Mouse (Mus musculus) intestine, postnatal 0 days (tissue): Measurements from ENCODE around the gene Cbr2. TPM values are rescaled to one million over a fixed set of nuclear protein-coding genes. Genes with fewer than 3 reads are reported as not detected.
A peak's percentile ranks its signal among the peaks of the same experiment; 100 is the strongest.

Experiments
- ATAC-seq: fragments of 200-750 bp; cut with Nextera tagmentation; 2 replicates; pipeline ENCODE4 v1.8.0; 2017; ENCODE audit warnings: mild to moderate bottlenecking, moderate TSS enrichment, moderate library complexity
- H3K27ac ChIP-seq: fragments of 300-500 bp; sonication (generic); 2 replicates; pipeline ENCODE4 v1.5.1; 2014; ENCODE audit warnings: mild to moderate bottlenecking, low read depth, low read length, moderate library complexity
- H3K27me3 ChIP-seq: fragments of 300-500 bp; sonication (generic); replicated peaks from 2 replicates; pipeline ENCODE4 v1.6.1; 2014; ENCODE audit warnings: low read length, mixed read lengths; ENCODE audit not compliant: control insufficient read depth, insufficient read depth
- H3K36me3 ChIP-seq: fragments of 300-500 bp; sonication (generic); 2 replicates; pipeline ENCODE4 v1.6.1; 2014; ENCODE audit warnings: mild to moderate bottlenecking, moderate library complexity; ENCODE audit not compliant: control insufficient read depth, insufficient read depth
- H3K4me1 ChIP-seq: fragments of 300-500 bp; sonication (generic); replicated peaks from 2 replicates; pipeline ENCODE4 v1.6.1; 2014; ENCODE audit warnings: antibody characterized with exemption, low read length, mixed read lengths; ENCODE audit not compliant: control insufficient read depth, insufficient read depth
- H3K4me2 ChIP-seq: fragments of 300-500 bp; sonication (generic); replicated peaks from 2 replicates; pipeline ENCODE4 v1.6.1; 2014; ENCODE audit warnings: low read depth, mild to moderate bottlenecking, moderate library complexity
- H3K4me3 ChIP-seq: fragments of 300-500 bp; sonication (generic); 2 replicates; pipeline ENCODE4 v1.5.1; 2014; ENCODE audit warnings: low read depth, low read length
- H3K9ac ChIP-seq: fragments of 300-500 bp; sonication (generic); 2 replicates; pipeline ENCODE4 v1.6.1; 2014; ENCODE audit warnings: mild to moderate bottlenecking, low read depth, low read length
- H3K9me3 ChIP-seq: fragments of 300-500 bp; sonication (generic); 2 replicates; pipeline ENCODE4 v1.6.1; 2016; ENCODE audit warnings: mixed run types; ENCODE audit not compliant: control insufficient read depth
- CTCF ChIP-seq: sonication (generic); IDR thresholded peaks from 2 replicates; pipeline ENCODE4 v1.5.1; 2016; ENCODE audit warnings: low read depth, mild to moderate bottlenecking, control low read depth, antibody characterized with exemption, moderate library complexity
- WGBS: fragments of 180-500 bp; shearing (Covaris S2); extraction: QIAGEN DNeasy Blood & Tissue Kit; methylation state at CpG from one replicate; pipeline ENCODE4 v1.1.7; 2014; 5-methylcytosine and 5-hydroxymethylcytosine counted together
- polyA plus RNA-seq: library from polyadenylated mRNA; unstranded; fragments of >200 nt; fragmentation: Nextera tagmentation; extraction: Ambion mirVana; gene quantifications from 2 replicates; pipeline ENCODE4 v1.2.1, GENCODE M21; 2015

The Cbr2 gene
- polyA plus RNA-seq, 1 experiment from 2014 or later: 1.6 TPM

DNA sequence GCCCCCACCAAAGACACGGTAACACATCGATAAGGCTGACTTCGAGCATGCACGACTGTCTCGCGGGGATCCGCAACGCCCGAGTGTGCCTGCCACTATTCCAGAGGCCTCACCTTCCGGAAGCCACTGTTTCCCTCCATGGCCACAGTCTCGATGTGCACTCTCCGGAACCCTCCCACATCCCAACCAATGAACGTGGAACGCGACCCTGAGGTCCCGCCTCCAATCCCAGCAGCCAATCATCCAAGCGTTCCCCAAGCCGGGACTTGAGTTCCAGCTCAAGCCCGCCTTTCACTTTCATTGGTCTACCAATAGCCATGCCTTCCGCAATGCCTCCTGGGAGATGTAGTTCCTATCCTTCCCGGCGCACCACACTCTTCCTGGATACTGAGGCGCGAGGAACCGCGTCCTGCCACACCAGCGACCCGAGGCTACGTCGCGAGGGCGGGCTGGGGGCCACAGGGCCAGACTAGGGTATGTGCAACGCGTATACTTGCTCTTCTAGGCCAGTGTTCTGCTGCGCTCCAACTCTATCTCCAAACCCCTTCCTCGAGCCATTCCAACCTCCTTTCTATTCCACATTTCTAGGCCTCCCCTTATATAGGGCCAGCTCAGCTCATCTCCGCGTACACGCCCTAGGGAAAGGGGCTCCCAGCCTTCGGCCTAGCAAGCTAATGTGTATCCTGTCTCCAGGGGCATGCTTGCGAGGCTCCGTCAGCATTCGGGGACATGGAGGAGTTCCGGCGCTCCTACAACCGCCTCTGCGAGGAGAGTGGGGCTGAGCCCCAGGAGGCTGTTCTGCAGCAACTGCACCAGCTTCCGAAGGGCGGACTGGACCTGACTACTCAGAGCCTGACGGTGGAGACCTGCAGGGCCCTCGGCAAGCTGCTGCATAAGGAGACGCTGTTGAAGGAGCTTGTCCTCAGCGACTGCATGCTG is 18.1 kb downstream of the Cbr2 start, which contains the start of the genes Cenpx and Lrrc45:
Gene Cenpx (minus strand): TSS at position 159 of the 939 bp plus-strand sequence.
Gene Lrrc45 (plus strand): TSS at position 346 of the 939 bp plus-strand sequence.
- Histone ChIP-seq H3K4me2 (peak within 1 kb of the TSS; percentile 96), H3K9ac (peak within 1 kb of the TSS; percentile 61), H3K36me3 (peaks cover 49% of the 10 kb centered on the region), H3K27me3 (no peaks in the 10 kb centered on the region), H3K4me1 (peaks cover 7% of the 10 kb centered on the region), H3K9me3 (no peaks in the 10 kb centered on the region), H3K4me3 (peak within 1 kb of the TSS; percentile 56), H3K27ac (peak within 1 kb of the TSS; percentile 64)
- TF ChIP-seq CTCF: no peak
- peak; percentile 91 for ATAC-seq
- under 1% methylated on average over 53 of the region's 53 CpGs for WGBS

DNA sequence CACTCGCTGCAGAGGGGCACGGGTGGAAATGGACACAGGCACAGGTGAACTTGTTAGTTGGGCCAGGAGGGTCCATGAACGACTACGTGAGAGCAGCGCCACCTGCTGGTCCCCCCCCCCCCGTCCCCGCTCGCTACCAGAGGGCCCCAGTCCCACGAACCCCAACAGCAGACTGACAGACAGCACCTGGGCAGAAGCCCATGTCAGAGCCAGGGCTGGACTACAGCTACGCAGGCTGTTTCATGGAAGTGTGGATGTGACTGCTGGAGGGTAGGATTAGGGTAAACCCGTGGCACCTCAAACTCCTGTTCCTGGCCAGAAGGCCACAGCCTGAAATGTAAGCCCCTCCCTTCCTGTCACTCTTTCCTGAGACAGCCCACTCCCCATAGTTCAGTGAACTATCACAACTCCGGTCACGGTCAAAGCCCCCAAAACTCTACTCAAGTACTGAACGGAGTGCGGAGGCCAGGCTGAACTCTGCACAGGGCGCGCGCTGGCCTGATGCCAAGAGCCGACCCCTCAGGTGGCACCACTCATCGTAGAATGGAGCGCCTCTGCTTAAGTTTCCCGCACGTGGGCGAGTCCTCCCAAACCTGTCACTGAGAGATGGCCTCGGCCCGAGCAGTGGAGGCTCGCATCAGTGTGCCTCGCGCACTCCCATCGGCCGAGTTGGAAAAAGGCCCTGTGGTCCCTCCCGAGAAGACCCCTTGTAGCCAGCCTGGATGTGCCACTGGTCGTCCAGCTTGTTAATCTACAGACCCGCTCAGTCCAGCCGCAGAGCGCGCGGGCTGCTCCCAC is 18.9 kb downstream of the Cbr2 start:
- ATAC-seq: peak; percentile 17
- Histone ChIP-seq H3K4me2 (peak overlapping the region; percentile 96), H3K27me3 (no peaks in the 10 kb centered on the region), H3K36me3 (peaks cover 40% of the 10 kb centered on the region), H3K4me1 (peaks cover 7% of the 10 kb centered on the region), H3K27ac (peak overlapping the region; percentile 64), H3K4me3 (peak overlapping the region; percentile 56), H3K9ac (peak overlapping the region; percentile 61), H3K9me3 (no peaks in the 10 kb centered on the region)
- under 1% methylated on average over 37 of the region's 38 CpGs for WGBS
- peak; percentile 88 for TF ChIP-seq CTCF

DNA sequence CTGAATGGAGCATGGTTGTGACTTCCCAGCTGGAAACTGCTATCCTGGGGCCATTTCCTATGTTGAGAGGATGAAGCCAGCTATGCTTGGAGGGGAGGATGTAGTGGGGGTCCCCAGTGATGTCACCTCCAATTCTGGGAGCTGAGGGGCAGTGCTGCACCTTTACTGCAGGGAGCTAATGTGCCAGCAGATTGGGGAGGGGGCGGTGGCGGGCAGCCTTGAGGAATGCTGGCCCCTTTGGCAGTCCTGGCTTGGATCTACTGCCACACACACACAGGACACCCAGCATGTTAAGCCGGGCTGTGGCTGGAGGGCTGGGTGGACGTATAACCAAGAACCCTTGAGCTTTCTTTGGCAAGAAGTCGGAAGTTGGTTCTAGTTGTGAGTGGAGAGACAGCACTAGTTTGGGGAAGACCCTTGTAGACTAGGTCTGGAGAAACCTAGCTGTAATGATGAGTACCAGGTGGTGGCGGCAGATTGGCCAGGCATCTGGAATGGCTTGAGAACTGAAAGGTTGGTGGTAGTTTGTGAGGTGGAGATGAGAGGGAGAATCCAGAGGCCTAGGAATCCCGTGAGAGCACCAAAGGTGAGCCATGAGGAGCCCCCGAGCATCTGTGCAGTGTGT is 19.8 kb downstream of the Cbr2 start:
- Histone ChIP-seq H3K27me3 (no peaks in the 10 kb centered on the region), H3K27ac (no peak overlapping the region), H3K4me3 (no peak overlapping the region), H3K4me1 (peaks cover 7% of the 10 kb centered on the region), H3K36me3 (peaks cover 31% of the 10 kb centered on the region), H3K9ac (no peak overlapping the region), H3K4me2 (no peak overlapping the region), H3K9me3 (no peaks in the 10 kb centered on the region)
- TF ChIP-seq CTCF: no peak
- WGBS: 66% methylated on average over 8 of the region's 8 CpGs
- no peak for ATAC-seq

DNA sequence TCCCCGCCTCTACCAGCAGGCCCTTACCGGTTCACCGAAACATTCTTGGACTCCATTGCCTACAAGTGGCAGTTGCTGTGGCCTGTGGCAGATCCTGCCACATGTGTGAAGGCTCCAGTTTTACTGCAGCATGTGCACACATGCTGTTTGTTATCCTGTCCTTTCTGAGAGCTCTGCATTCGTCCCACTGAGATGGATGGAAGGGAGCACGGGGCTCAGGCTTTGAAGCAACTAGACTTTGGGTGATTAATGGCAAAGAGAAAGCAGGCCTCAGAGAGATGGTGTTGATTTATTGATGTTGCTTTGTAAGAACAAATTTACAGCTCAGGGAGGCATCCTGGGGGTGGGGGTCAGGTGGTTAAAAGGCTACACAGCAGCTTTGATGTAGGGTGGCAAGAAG is 21.2 kb downstream of the Cbr2 start:
- no peaks in the 10 kb centered on the region for H3K27me3 ChIP-seq
- WGBS: 64% methylated on average over 5 of the region's 5 CpGs
- no peak overlapping the region for H3K27ac ChIP-seq
- no peaks in the 10 kb centered on the region for H3K9me3 ChIP-seq
- no peak overlapping the region for H3K4me3 ChIP-seq
- H3K36me3 ChIP-seq: peaks cover 25% of the 10 kb centered on the region; the same call in 1 of the 2 replicates
- H3K4me2 ChIP-seq: no peak overlapping the region
- H3K4me1 ChIP-seq: peaks cover 7% of the 10 kb centered on the region
- H3K9ac ChIP-seq: no peak overlapping the region
- TF ChIP-seq CTCF: no peak
- no peak for ATAC-seq

DNA sequence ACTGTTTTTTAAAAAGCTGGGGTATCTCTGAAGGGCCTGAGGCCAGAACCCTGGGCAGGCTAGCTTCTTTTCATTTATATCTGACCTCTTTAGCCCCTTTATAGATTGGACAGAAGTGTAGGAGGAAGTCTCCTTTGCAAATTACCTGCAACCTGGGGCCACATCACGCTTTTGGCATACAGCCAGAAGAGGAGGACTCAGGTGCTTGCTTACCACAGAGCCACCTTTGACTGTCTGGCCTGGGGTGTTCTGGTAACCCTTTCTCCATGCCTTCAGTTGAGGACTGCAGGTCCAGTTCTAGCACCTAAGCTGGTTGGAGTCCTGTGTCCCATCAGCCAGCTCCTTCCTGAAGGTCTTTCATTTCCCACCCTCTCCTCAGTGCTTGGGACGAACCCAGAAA is 22.4 kb downstream of the Cbr2 start:
- peak; percentile 39 for ATAC-seq
- H3K9me3 ChIP-seq: no peaks in the 10 kb centered on the region
- peaks cover 5% of the 10 kb centered on the region for H3K4me1 ChIP-seq
- H3K27me3 ChIP-seq: no peaks in the 10 kb centered on the region
- H3K9ac ChIP-seq: no peak overlapping the region
- 0 out of 2 replicates have a peak overlapping the region, but pooled peaks have one; percentile 27 for H3K4me2 ChIP-seq
- no peak for TF ChIP-seq CTCF
- 31% methylated on average over 2 of the region's 2 CpGs for WGBS
- no peak overlapping the region for H3K4me3 ChIP-seq
- H3K36me3 ChIP-seq: peaks cover 26% of the 10 kb centered on the region; the same call in 1 of the 2 replicates
- H3K27ac ChIP-seq: peak overlapping the region; percentile 79
